Mouse (Mus musculus) skeletal muscle tissue, adult 2 months (tissue): ENCODE measurements around the gene Gpr180.
A peak's percentile ranks its signal among the peaks of the same experiment; 100 is the strongest.
"Not testable (repeated sequence)": the region's sequence is repeated elsewhere in the genome, so short reads cannot be mapped to it uniquely, and the experiment has no call there.

Experiments
- DNase-seq: peaks from one replicate; pipeline ENCODE4 v3.0.0-alpha.2; 2012; ENCODE audit warnings: low read depth, low spot score

The Gpr180 gene

DNA sequence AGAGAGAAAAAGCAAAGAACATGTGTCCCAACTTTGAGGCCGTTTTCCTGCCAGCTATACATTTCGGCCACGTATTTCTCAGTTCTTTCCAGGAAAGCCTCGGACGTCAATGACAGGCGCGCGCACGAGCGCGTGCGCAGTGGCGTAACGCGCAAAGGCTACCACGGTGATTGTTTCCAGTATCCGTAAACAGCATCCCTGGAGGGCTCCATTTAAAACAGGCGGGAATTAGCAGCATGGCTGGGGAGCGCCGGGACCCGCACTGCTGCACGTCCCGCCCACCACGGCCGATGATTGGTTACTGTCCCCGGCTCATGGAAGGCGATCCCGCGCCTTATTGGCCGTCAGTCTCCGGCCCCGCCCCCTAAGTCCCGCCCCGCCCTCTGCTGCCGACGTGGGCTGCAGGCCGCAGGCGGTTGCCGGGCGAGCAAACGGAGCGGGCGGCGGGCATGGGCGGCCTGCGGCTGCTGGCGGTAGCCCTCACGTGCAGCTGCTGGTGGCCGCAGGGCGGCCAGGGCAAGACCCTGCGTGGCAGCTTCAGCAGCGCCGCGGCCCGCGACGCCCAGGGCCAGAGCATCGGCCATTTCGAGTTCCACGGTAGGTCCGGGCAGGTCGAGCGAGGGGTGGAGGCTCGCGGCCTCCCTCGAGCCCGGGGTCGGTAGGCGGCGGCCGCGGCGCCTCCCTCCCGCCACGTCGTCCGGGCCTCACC, at the start of gene Gpr180:
Gene Gpr180 (plus strand): TSS at position 415 of the 709 bp plus-strand sequence.
- DNase-seq: peak; percentile 95

DNA sequence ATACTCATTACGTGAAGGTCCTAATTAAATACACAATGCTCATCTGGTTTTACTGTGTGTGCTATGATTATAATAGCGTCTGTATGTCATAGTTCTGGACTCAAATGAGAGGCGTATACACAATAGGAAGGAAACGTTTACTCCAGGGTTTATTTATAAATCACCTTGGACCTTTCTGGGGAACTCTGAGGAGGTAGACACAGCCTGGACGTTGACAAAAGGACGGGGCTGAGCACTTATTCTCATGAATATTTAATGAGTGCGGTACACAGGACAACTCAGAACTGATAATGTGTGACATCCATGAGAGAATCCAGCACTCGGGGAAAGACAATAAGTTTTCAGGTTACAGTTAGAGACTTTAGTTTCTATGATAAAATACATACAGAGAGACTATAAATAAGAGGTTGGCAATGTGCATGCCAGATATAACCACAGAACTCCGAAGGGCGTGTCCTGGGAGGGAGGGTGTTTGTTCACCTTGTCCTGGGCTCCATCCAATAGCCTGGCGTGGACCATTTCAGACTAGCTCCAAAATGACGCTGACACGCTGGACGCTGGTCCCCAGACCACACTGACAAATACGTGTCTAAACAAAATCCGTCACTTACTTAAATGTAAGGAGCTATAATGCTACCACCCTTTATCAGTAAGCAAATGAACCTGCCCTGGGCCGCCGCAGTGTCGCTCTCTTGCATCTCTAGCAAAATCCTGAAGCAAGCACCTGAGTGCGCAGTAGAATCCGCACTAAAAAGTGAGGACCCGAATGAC, 48.3 kb upstream of the Gpr180 start:
- DNase-seq: no peak

DNA sequence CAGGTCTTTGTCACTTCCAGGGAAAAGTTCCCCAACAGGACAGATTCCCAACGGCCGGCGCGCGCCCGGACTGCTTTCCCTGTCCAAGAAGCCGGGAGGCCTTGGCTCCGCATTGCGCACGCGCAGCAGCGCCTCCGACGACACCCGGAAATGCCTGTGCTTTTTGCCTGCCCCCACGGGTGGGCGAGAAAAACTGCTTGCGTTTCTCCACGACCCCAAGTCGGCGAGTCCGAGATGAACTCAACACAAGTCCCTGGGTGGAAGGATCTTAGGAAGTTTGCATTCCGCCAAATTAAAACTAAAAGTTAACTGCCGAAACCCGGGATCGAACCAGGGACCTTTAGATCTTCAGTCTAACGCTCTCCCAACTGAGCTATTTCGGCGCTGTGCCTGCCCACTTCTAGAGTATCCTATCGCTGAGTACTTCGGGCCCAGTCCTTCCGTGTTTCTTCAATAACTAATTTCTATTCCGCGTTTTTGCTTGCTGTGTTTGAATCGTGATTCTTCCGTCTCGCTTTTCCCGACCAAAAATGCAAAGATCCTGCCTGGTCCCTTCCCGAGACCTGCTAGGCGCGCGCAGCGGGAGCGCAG, 47.6 kb upstream of the Gpr180 start:
- peak; percentile 91 for DNase-seq

DNA sequence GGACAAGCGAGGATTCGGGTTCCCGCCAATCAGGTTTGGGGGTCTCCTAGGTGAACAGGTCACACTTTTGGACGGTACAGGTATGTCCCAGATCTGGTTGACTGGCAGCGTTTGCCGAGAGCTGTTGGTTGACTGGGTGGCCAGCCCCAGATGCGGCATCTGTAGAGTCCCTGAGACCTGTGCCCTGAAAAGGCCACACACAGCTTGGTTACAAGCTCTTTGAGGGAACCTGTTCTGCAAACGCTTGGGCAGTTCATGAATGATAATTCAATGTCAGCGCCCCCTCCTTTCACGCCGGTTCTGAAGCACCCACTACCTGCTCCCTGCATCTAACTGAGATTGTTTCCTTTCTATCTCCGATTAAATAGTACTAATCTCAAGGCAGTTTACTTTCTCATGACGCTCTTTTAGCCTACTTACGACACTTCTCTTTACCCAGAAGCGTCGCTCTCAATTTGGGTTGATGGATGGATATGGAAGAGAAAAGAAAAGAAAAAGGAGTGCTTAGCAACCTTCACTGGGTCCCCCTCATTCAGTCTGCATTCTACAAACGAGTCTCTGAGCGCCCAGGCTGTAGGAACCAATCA, 47.1 kb upstream of the Gpr180 start:
- no peak for DNase-seq

DNA sequence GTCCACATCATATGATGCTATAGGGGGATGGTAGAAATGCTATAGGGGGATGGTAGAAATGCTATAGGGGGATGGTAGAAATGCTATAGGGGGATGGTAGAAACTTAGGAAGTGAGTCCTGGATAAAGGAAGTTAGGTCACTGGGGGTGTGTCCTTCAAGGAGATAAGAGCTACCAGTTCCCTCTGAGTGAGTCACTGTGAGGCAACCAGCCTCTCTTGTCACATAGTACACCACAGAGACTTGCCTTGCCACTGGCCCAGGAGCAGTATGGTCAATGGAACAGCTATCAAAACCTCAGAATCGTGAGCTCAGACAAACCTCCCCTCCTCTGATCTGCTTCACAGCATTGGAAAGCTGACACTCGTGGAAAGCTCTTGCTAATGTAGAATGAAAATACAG, 38.7 kb upstream of the Gpr180 start:
- DNase-seq: no peak

DNA sequence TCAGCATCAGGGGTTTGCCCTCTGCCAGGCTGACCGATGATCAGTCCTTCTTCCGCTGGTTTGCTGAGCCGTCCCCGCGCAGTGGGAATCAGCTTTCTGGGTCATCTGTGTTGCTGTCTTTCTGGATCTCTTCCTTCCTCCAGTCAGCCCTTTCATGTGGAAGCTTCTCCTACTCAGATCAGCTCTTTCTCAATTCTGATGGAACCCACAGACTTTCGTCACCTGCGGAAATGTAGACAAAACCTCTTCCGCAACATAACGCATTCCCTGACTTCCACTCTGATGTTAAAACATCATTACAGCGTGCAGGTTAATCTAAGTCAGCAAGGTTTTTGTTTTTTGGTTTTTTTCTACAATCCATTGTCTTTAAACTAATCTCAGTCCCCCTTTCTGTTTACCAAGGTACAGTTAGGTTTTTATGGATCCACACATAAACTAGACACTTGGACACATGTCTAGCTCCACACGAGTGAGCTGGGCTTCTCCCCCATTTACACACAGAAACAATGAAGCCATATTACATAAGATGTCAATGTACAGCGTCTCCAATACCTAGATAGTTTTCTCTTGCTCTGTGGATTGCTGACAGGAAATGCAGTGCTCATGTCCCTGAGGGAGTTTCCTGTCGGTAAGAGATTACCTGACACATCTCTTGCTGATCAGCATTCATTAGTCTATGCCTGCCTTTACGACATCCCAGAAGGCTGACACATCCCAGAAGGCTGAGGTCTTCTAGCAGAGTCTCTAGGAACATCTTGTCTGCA, 35.5 kb upstream of the Gpr180 start:
- no peak for DNase-seq

DNA sequence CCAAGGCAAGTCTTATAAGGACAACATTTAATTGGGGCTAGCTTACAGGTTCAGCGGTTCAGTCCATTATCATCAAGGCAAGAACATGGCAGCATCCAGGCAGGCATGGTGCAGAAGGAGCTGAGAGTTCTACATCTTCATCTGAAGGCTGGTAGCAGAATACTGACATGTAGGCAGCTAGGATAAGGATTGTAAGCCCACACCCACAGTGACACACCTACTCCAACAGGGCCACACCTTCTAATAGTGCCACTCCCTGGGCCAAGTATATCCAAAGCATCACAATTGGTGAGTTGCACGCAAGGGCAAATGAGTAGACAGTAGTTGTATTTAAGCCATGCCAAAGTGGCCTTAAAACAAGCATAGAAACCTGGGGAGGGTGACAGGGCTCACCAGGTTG, 29.5 kb upstream of the Gpr180 start:
- not testable (repeated sequence) for DNase-seq

DNA sequence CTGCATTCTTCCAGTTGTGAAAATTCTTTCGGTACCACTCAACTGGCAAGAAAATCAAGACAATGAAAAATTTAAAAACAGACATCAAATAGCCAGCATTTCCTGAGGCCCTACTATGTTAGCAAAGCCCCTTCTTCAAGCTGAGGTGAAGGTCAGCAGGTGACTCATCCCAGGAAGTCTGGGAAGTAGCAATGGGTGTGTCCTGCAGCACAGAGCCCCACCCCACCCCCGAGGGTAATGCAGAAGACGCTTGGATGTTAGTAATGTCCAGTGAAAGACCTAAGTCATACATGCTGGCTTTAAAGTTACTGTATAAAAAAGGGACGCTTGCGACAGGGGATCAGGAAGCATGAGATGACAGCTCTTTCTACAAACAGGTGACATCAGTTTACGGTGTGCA, 23.8 kb upstream of the Gpr180 start:
- no peak for DNase-seq

DNA sequence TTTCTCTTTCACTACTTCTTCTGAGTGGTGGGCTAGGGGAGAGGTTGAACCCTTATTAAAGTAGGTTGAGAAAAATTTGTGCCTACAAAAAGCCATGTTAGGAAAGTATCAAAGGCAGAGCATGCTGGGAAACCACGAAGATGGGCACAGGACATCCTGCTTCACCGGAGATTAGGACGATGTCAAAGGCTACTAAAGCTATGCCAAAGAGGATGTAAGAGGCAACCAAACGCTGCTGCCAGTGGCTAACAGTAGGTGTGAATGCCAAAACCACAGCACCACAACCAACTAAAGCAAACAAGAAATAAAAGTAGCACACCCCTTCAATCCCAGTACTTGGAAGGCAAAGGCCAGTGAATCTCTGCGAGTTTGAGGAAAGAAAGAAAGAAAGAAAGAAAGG, 12.8 kb upstream of the Gpr180 start:
- DNase-seq: no peak

DNA sequence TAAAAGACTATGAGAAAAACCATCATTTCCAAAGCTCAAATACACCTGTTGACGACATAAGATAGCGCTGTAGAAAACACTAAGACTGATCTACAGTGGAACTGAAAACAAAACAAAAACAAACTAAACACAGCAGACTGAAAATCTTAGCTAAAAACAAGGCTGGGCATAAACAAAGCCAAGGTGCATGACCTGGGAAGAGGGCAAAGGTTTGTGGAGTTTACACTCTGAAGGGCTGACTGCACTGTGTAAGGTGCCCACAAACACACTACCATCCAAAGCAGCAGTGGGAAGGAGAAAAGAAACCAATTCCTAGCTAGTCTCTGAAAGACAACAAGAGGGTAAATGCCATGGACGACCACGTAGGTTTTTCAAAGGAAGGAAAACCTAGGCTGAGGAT, 12.2 kb upstream of the Gpr180 start:
- DNase-seq: no peak

DNA sequence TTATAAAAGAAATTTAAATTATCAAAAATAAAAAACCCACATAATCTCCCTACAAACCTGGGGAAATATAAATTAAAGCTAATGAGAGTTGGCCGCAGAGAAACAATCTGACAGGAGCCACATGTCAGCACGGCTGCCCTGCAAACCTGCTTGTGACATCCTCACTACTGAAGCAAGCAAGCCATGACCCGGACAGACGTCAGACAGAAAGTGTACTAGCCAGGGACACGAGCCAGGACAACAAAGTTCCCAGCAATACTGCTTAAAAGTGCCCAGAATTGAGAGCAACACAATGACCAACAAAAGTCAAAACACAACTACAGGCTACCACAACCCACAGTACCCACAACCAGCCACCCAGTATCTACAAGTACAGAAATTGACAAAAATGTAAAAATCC, 10.7 kb upstream of the Gpr180 start:
- DNase-seq: no peak

DNA sequence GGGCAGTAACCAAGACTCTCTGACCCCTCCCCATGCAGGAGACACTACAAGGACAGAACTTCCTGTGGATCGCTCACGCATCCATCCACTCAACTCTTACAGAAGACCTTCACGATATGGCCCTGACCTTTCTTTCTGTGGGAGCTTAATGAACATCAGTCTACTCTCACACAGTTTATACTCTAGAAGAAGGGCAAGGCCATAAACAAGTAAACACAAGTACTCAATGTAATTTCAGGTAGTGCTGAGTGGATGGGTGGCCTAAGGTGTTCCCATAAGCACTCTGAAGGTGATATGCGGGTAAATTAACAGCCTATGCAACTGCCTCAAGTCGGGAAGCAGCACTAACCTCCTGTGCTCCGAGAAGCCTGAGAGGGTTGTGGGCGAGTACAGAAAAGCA, 5.5 kb upstream of the Gpr180 start:
- DNase-seq: no peak

DNA sequence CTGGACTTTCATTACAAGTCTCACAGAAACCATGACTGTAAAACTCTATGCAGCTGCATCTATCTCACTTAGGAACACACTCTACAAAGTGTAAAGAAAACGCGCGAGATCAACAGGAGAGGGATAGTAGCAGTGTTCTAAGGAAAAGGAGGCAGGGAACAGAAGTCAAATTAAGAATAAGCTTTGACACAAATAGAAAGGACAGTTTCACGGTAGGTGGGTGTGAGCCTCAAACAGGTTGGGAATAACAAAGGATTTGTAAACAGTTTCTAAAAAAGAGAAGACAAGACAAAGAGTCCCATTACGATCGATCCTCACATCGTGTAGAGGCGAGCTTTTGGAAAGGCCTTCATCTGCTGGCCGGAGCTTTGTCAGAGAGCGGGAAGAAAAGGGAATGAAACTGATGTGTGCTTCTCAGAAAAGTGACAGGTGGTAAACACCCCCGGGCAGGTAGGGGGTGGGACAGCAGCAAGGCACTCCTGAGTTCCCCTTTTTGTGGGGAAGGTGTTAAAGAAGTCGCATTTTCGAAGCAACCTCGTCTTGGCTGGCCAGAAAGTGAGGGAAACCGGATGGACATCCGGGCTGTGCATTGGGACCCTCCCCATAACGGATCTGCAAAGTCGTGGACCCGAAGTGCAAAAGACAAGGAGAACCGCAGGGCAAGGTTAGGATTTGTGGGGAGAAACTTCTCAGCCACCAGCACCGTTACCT, 4.9 kb upstream of the Gpr180 start:
- DNase-seq: no peak

DNA sequence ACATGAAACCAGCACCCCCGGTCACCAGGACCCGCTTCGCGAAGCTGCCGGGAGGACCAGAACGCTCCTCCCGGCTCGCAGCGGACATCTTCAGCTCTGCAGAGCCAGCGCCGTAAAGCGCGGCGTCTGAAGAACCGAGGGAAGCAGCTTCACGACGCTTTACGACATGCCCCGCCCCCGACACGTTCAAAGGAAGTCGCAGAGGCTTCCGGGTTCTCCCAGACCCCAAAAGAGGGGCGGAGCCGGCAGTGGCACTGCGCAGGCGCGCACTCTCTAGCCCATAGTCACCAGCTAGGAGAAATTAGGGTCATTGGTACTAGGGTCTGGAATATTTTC, 4.3 kb upstream of the Gpr180 start, which contains the start of gene Tgds:
Gene Tgds (minus strand): TSS at position 114 of the 336 bp plus-strand sequence.
- DNase-seq: peak; percentile 99

DNA sequence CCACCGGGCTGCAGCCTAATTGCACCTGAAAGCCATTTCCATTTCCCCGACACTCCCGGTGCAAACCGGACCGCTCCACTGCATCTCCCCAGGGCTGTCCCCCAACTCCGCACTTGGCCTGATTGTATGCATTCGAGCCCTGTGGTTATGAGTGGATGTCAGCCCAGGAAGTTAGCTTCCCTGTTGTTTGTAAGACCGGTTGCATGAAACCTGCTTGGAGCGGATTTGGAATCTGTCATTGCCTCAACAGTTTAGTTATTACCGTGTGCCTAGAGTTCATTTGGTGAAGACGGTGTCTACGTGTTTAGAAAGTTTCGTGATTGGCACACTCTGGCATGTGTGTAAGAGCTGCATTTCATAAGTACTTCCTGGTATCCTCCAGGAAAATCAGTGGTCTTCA, 529 bp downstream of the Gpr180 start:
- no peak for DNase-seq

DNA sequence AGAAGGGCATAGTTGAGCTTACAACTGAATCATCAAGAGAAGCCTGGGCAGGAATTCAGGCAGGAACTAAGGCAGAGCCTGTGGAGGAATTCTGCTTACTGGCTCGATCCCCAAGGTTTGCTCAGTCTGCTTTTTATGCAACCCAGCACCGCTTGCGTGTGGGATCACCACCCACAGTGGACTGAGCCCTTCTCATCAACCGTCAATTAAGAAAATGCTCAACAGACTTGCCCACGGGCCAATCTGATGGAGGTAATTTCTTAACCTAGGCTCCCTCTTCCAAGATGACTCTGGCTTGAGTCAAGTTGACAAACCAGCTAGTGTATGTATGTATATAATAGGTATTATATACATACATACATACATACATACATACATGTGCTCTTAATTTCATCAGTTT, 5.3 kb downstream of the Gpr180 start:
- DNase-seq: no peak

DNA sequence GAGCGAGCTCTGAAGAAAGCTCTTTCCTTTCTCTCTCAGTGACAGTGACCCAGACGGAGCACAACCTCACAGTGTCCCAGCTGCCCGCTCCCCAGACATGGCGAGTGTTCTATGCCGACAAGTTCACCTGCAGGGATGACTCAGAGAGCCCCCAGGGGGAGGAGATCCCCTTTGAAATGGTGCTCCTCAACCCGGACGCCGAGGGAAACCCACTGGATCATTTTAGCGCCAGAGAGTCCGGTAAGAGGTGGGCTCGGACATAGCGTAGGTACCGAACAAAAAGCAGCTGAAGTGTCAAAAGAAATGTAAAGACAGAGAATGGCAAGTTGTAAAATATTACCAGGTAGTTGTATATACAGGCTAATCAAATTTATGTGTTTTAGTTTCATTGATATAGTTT, 11.1 kb downstream of the Gpr180 start:
- DNase-seq: no peak

DNA sequence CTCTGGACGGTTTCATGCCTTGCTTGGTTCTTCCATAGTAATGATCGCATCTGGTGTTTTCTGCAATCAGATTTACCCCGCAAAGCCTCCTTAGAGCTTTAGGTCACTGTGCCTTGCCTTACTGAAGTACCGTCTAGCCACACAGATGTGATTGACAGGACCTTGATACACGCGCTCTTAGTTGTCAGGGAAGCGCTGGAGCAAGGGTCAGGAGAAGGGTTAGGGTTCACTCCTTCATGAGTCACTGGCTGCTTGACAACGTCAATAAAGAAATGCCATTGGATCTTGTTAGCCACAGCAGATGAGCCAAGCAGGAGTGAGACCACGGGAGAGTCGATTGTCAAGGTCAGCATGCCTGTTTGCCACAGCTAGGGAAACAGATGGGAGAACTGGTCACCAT, 11.6 kb downstream of the Gpr180 start:
- no peak for DNase-seq

DNA sequence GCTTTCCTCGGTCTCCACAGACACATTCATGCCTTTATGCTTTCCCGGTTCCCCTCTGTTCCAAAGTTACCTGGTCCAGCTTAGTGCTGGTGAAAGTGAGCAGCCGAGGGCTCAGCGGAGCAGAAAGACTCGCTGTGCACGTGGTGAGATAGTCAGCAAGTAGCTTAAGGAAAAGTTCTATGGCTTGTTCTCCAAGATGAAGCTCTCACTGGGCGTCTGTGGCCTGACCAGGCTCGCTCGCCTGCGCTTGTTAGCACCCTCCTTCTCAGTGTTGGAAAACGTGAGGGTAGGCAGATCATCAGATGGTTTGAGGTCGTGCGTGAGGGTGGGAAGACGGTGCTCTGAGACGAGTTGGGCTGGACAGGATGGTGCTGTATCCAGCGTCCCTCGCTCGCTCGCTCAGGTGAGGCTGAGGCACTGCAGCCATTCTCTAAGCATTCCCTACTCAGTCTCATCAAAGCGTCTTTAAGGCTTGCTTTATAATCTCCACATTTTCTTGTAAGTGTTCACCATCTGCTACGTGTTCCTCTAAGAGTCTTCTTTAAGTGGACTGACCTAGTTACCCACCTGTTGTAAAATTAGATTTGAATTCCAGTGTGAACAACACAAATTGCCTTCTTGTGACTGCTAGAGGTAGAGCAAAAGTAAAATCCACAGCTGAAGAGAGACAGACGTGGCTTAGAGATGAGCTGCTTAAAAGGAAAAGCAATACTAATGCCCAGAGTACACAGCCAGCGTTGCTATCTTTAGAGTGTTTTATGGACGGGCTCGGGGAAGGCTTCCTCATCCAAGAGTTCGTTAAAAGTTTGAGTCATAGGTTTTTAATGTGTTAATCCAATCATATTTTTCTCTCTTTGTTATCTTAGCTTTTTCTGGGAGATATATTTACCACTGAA, 13.9 kb downstream of the Gpr180 start:
- peak; percentile 29 for DNase-seq

DNA sequence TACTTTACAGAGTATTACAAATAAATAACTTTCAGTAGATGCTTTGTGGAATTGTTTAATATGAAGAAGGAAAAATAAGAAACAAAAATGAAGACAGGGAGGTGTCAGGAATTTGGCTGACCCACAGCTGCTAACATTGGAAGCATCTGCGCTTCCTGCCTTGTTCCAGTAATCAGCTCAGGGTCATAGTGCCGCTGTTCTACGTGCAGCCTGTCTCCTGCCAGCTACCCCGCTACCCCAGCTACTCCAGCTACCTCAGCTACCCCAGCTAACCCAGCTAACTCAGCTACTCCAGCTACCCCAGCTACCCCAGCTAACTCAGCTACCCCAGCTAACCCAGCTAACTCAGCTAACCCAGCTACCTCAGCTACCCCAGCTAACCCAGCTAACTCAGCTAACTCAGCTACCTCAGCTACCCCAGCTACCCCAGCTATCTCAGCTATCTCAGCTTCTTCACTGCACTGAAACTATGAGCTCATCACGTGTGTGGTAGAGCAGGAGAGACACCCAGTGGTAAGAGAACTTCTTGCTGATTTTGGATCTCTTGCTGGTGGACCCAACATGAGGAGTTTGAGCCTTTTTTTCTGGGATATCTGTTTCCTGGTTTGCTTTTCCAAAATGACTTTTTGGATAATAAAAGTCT, 14.8 kb downstream of the Gpr180 start:
- DNase-seq: peak; percentile 72
